Mouse (Mus musculus): ENCODE measurements at regions not wholly inside any gene's neighbourhood (a gene's known extent, or its start where the extent isn't known, plus 50 kb on each side); places are given as distances from the start of the nearest gene placed in this dataset.

DNA sequence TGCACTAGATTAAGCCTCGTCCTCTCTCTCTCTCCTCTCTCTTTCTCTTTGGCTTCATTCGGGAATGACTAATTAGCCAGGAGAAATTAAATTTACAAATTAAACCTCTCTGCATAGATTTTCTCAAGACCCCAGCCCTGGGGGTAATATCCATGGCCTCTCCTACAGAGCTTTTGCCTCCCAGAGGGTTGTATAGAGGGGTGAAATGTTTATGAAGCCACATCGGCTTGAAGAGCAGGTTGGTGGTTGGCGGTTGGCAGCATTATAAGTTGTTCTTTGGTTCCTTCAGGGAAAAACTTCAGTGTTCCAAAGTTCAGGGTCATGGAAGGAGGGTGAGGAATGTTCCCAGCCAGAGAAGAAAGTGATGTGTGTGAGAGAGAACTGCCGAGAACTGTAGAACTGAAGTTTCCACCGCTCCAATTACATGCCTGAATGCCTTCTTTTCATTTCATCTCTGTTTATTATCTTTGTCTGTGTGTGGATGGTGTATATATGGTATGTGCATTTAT lies 97.4 kb upstream of the Adgrf1 start:
- no peak overlapping the region for H3K27ac ChIP-seq
- no peaks in the 10 kb centered on the region for H3K4me1 ChIP-seq
- no peaks in the 10 kb centered on the region for H3K27me3 ChIP-seq
- H3K9me3 ChIP-seq (replicated peaks), result no peaks in the 10 kb centered on the region
- H3K4me2 ChIP-seq, result no peak overlapping the region
- WGBS, result 53% methylated on average over 6 of the region's 6 CpGs
- no peaks in the 10 kb centered on the region for H3K36me3 ChIP-seq (ENCODE audit: poor library complexity, severe bottlenecking)
- ATAC-seq, result no peak
- no peak overlapping the region for H3K9ac ChIP-seq
- no peak overlapping the region for H3K4me3 ChIP-seq

DNA sequence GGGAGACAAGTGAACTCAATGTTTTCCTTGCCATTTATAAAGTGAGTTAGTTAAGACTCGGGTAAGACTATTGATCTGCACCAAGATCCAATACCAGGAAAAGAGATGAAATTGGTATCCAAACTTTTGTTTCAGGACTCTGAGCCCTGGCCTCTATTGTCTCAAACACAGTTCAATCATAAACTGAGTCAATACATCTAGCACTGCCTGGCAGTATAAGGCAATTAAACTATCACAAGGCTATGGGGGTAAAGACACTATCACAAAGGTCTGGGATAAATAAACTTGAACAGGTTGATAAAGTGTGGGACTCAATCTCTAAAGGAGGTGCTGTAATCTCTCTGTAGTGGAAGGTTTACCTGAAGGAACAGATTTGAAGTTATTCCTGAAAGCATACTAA lies 95.3 kb upstream of the Adgrf1 start:
- ATAC-seq, result no peak
- no peak overlapping the region for H3K9ac ChIP-seq
- no peak overlapping the region for H3K4me2 ChIP-seq
- H3K36me3 ChIP-seq (ENCODE audit: poor library complexity, severe bottlenecking), result no peaks in the 10 kb centered on the region
- 82% methylated on average over 1 of the region's 1 CpGs for WGBS
- no peaks in the 10 kb centered on the region for H3K4me1 ChIP-seq
- no peaks in the 10 kb centered on the region for H3K9me3 ChIP-seq (replicated peaks)
- no peaks in the 10 kb centered on the region for H3K27me3 ChIP-seq
- no peak overlapping the region for H3K27ac ChIP-seq
- H3K4me3 ChIP-seq, result no peak overlapping the region

DNA sequence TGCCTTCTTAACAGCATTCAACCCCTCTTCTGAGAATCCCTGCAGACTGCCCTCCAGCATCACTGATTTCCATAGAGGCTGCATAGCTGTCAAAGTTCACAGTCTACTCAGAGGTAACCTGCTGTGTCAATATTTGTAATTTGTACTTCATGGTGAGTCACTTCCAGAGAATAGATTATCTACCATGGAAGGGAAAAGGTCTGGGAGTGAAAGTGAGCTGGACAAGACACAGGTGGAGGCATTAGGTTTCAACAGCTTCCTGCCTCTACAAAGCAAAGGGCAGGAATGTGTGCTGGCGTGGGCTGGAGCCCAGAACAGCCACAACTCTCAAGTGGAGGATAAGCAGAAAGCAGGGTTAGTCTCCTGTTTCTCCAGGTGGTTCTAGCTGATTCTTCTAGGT lies 92.9 kb upstream of the Adgrf1 start:
- no peaks in the 10 kb centered on the region for H3K27me3 ChIP-seq
- no peaks in the 10 kb centered on the region for H3K36me3 ChIP-seq (ENCODE audit: poor library complexity, severe bottlenecking)
- ATAC-seq, result no peak
- H3K4me1 ChIP-seq, result no peaks in the 10 kb centered on the region
- H3K27ac ChIP-seq, result no peak overlapping the region
- 59% methylated on average over 1 of the region's 1 CpGs for WGBS
- H3K9ac ChIP-seq, result no peak overlapping the region
- H3K4me3 ChIP-seq, result no peak overlapping the region
- H3K4me2 ChIP-seq, result no peak overlapping the region
- H3K9me3 ChIP-seq (replicated peaks), result no peaks in the 10 kb centered on the region

DNA sequence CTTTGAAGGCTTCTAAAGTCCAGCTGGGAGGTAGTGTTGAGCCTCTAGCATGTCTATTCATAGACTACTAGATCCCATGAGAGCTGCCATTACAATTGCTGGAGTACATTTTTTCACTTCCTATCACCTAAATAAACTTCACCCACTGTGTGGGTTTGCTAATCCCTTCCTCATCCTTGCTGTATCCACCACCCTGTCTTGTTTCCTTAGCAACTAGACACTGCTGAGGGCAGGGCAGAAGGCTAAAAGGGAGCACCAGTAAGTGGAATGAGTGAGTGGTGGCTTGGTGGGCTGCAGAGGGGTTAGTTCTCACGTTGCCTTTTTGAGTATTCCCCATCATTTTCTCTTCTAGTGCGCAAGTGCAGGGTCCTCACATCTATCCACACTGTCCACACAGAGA lies 80.1 kb upstream of the Adgrf1 start:
- Histone ChIP-seq H3K9ac (no peak overlapping the region), H3K27me3 (no peaks in the 10 kb centered on the region), H3K27ac (no peak overlapping the region), H3K4me1 (no peaks in the 10 kb centered on the region), H3K36me3 (ENCODE audit: poor library complexity, severe bottlenecking) (no peaks in the 10 kb centered on the region), H3K9me3 (replicated peaks) (no peaks in the 10 kb centered on the region), H3K4me3 (no peak overlapping the region), H3K4me2 (no peak overlapping the region)
- no peak for ATAC-seq
- WGBS, result 74% methylated on average over 2 of the region's 2 CpGs

DNA sequence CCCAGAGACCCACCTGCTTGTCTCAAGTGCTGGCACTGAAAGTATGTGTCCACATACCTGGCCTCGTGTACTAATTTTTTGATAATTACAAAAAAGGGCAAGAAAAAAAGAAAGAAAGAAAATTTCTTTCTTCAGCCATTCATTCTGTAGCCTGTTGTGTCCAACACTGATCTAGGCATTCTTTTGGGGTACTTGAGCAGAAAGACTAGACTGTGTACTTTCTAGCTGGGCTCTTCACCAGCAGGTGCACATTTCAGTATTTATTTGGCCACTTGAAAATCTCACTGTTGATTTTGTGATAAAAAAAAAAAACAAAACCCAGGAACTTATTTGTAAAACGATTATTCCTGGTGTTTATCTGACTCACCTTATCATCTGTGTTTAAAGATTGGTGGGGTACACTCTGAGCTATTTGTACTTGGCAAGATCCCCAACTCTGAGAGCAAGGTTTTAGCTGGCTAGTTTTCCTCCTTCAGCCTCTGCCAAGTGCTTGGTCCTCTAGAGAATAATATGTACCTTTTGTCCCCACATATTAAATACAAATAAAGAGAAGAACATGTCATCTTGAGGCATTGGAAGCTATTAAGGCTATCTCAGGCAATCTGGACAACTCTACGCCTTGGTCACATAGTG lies 79.2 kb upstream of the Adgrf1 start:
- Histone ChIP-seq H3K4me2 (no peak overlapping the region), H3K9me3 (replicated peaks) (no peaks in the 10 kb centered on the region), H3K4me3 (no peak overlapping the region), H3K4me1 (no peaks in the 10 kb centered on the region), H3K27ac (no peak overlapping the region), H3K36me3 (ENCODE audit: poor library complexity, severe bottlenecking) (no peaks in the 10 kb centered on the region), H3K9ac (no peak overlapping the region), H3K27me3 (no peaks in the 10 kb centered on the region)
- WGBS, result 82% methylated on average over 3 of the region's 3 CpGs
- no peak for ATAC-seq

DNA sequence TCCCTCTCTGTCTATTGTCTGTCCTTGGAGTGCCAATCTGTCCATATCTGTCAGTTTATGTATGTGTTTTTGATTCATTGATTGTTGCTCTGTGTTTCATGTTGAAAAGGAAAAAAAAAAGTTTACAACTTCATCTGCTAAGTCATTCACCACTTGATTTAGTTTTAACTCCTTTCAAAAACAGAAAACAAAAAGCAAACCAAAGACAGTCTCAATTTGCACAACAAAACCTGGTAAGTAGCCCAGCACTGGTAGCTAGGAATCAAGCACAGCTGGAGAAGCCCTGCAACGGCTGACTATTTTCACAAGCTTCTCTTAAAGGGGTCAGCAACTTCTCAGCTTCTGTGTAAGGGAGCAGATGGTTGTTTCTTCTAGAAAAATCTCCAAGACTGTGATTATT lies 72.9 kb upstream of the Adgrf1 start:
- no peak overlapping the region for H3K27ac ChIP-seq
- no peak overlapping the region for H3K9ac ChIP-seq
- H3K9me3 ChIP-seq (replicated peaks), result no peaks in the 10 kb centered on the region
- H3K4me2 ChIP-seq, result no peak overlapping the region
- ATAC-seq, result no peak
- no peaks in the 10 kb centered on the region for H3K4me1 ChIP-seq
- H3K27me3 ChIP-seq, result no peaks in the 10 kb centered on the region
- H3K36me3 ChIP-seq (ENCODE audit: poor library complexity, severe bottlenecking), result no peaks in the 10 kb centered on the region
- H3K4me3 ChIP-seq, result no peak overlapping the region
- 12% methylated on average over 1 of the region's 1 CpGs for WGBS

DNA sequence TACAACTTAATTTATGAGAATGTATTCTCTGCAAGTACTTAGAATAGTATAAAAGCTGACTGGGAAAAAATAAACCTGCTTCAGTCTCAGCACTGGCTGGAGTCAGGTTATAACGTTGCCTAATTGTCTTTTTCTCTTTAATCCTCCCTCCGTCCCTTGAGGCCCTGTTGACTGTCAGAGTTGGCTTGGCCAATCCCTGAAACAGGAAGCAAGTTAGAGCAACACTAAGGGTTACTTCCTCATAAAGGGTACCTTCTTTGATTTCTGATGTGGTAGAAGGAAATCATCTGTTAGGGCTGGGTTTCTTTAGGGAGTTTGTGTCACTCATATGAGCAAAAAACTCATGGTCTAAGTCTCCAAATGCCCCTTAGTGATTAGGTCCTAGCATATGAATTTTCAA lies 69.3 kb upstream of the Adgrf1 start:
- no peak overlapping the region for H3K27ac ChIP-seq
- no peaks in the 10 kb centered on the region for H3K9me3 ChIP-seq (replicated peaks)
- no peak overlapping the region for H3K9ac ChIP-seq
- no peaks in the 10 kb centered on the region for H3K27me3 ChIP-seq
- no peaks in the 10 kb centered on the region for H3K4me1 ChIP-seq
- 67% methylated on average over 2 of the region's 2 CpGs for WGBS
- no peak for ATAC-seq
- H3K36me3 ChIP-seq (ENCODE audit: poor library complexity, severe bottlenecking), result no peaks in the 10 kb centered on the region
- no peak overlapping the region for H3K4me3 ChIP-seq
- H3K4me2 ChIP-seq, result no peak overlapping the region

DNA sequence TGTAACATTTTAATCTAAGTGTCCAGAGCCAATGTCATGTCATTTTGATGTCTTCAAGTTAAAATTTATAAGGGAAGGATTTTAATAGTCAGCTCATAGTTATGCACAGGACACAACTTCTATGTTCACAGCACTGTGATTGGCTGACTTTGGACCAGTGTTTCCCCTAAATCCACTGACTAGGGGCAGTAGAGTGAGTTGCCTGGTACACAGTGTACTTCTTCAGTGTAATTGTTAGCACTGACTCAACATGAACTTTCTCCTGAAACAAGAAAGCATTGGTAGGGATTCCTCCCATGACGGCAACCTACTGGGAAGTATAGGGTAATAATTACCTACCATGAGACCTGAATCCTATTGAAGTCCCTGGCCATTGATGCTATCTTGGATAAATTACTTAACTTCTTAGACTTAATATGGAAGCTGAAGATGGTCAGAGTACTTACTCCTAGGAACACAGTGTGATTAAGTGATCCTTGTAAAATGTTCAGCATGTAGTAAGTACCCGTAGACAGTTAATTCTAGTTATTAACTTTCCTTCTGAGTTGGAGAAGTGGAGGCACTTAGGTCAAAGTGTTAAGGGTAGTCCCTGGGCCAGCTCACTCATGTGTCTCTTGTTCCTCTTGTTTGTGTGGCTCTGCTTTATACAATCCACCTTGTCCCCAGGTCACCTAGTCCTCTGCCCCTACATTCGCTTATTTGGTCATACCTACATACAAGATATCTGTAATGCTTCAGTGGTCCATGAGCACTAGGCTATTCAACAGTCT lies 63.2 kb upstream of the Adgrf1 start:
- no peak for ATAC-seq
- Histone ChIP-seq H3K36me3 (ENCODE audit: poor library complexity, severe bottlenecking) (no peaks in the 10 kb centered on the region), H3K4me3 (no peak overlapping the region), H3K4me1 (no peaks in the 10 kb centered on the region), H3K27ac (no peak overlapping the region), H3K27me3 (no peaks in the 10 kb centered on the region), H3K9me3 (replicated peaks) (no peaks in the 10 kb centered on the region), H3K9ac (no peak overlapping the region), H3K4me2 (no peak overlapping the region)
- WGBS, result 96% methylated on average over 3 of the region's 3 CpGs

DNA sequence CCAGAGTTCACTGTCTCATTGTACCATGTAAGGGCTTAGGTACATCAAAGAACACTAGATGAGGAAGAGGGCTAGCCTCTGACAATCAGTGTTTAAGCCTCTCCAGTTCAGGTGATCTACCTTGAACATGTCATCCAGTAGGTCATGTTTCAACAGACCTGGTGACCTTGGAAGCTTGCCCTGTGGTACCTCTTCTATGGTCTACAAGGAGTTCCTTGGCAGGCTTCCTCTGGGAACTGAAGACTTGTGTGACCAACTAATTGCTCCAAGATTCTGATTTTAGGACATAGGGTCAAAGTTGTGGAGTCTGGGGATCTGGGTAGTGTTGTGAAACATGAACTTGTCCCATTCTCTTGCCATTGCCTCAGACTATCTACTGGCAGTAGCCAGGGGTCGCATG lies 60.4 kb upstream of the Adgrf1 start:
- WGBS, result 85% methylated on average over 1 of the region's 1 CpGs
- Histone ChIP-seq H3K27me3 (no peaks in the 10 kb centered on the region), H3K4me3 (no peak overlapping the region), H3K36me3 (ENCODE audit: poor library complexity, severe bottlenecking) (no peaks in the 10 kb centered on the region), H3K4me1 (no peaks in the 10 kb centered on the region), H3K27ac (no peak overlapping the region), H3K9me3 (replicated peaks) (0 out of 2 replicates have a peak, but pooled peaks cover 4% of the 10 kb centered on the region), H3K9ac (no peak overlapping the region), H3K4me2 (no peak overlapping the region)
- no peak for ATAC-seq

DNA sequence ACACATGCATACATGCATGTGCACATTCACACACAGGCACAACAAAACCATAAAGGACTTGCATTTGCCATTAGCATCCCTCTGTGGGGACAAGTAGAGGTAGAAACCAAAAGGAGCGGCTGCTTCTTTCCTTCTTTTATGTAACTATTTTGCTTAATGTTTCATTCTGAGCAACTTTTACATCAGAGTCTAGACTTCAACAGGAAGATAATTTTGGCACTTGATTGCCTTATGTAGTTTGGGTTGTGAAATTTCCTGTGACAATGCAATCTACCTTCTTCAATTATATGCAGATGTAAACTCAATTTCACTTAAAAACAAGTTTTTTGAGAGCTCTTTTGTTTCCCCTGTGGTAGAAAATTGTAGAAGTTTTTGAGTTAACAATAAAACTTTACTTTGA lies 56.1 kb upstream of the Adgrf1 start:
- Histone ChIP-seq H3K4me3 (no peak overlapping the region), H3K4me1 (no peaks in the 10 kb centered on the region), H3K4me2 (no peak overlapping the region), H3K36me3 (ENCODE audit: poor library complexity, severe bottlenecking) (no peaks in the 10 kb centered on the region), H3K27me3 (no peaks in the 10 kb centered on the region), H3K27ac (no peak overlapping the region), H3K9me3 (replicated peaks) (0 out of 2 replicates have a peak, but pooled peaks cover 4% of the 10 kb centered on the region), H3K9ac (no peak overlapping the region)
- 94% methylated on average over 1 of the region's 1 CpGs for WGBS
- no peak for ATAC-seq

DNA sequence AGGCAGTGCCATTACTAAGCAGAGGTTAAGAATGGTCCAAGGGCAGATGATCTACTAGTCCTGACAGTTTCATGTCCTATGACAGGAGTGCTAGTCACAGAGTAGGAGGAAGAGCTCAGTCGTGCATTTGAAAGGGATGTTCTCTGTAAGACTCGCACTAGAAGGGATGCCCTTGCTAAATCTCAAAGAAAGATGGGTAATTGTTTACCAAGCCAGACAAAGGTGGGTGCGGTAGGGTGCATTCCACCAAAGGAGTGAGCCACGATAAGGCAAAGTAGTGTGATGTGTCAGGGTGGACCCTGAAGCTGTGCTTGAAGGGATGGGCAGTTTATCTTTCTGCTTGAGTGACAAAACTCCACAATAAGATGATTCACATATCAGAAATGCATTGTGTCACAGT lies 50.5 kb upstream of the Adgrf1 start:
- 75% methylated on average over 4 of the region's 4 CpGs for WGBS
- Histone ChIP-seq H3K9me3 (replicated peaks) (no peaks in the 10 kb centered on the region), H3K36me3 (ENCODE audit: poor library complexity, severe bottlenecking) (no peaks in the 10 kb centered on the region), H3K27ac (no peak overlapping the region), H3K9ac (no peak overlapping the region), H3K27me3 (no peaks in the 10 kb centered on the region), H3K4me2 (no peak overlapping the region), H3K4me3 (no peak overlapping the region), H3K4me1 (no peaks in the 10 kb centered on the region)
- ATAC-seq, result no peak

Data from forebrain, embryonic 13.5 days (tissue).